Mouse (Mus musculus) monocyte, adult 5-6 weeks (primary cell): ENCODE data around the gene Ankrd1. TPM values are rescaled to one million over a fixed set of nuclear protein-coding genes. Genes with fewer than 3 reads are reported as not detected.

ENCODE experiments used
- ATAC-seq: fragments of 153-309, 156-312 bp; replicated peaks from 2 replicates; pipeline ENCODE4 v1.8.0; 2017; ENCODE audit warnings: mild to moderate bottlenecking; ENCODE audit not compliant: low TSS enrichment, insufficient number of reproducible peaks, severe bottlenecking, poor library complexity, low FRiP score
- total RNA-seq: library from RNA; stranded (forward); fragments of 200-1000, 200-491, 200-594 nt; gene quantifications from 3 replicates; pipeline ENCODE4 v1.2.3, GENCODE M21; 2017

Gene Ankrd1
- total RNA-seq = not detected in 3 replicates

- ATAC-seq = no peak
These were observed at the start of gene Ankrd1 for GRCm38 (mm10) chr19:36119783-36120471. Gene Ankrd1, minus strand, starts transcription at chr19:36120099.

GRCm38 (mm10) chr19:36169101-36169500 is 49.2 kb upstream of the Ankrd1 start:
- no peak for ATAC-seq

DNA sequence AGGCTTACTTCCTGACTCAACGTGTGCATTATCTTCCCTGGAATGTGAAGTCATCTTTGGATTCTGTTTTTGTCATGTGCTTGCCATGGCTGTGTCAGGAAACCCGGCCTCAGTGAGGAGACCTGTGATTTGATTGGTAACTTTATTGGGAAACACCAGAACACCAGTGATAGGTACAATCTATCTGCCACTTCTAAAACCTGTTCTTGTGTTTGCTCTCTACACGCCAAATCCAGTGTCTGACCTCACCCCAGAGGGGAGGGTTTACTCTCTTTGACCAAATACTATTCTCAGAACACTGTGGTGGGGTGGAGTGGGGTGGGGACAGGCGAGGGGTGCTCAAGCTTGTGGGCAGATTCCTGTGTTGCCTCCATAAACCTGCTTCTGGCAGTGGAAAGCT is 48.2 kb upstream of the Ankrd1 start:
- no peak for ATAC-seq

- no peak for ATAC-seq
These were observed 47.5 kb upstream of the Ankrd1 start for GRCm38 (mm10) chr19:36167291-36167896.

GRCm38 (mm10) chr19:36166401-36167160 is 46.7 kb upstream of the Ankrd1 start:
- ATAC-seq = no peak

DNA sequence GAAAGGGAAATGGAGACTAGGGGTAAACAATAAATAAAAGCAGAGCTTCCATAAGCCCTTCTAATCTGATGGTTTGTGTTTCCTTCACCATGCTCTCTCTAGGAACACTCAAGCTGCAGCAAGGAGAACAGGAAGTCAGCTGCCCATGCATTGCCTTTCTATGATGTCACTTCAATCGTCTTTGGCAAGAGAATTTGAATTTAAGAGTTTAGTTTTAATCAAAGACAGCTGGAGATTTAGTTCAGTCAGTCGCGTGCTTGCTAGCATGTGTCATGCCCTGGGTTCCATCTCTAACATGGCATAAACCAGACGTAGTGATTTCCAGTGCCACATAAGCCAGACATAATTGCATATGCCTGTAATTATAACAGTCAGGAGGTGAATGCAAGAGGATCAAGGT is 45.5 kb upstream of the Ankrd1 start:
- ATAC-seq = no peak

DNA sequence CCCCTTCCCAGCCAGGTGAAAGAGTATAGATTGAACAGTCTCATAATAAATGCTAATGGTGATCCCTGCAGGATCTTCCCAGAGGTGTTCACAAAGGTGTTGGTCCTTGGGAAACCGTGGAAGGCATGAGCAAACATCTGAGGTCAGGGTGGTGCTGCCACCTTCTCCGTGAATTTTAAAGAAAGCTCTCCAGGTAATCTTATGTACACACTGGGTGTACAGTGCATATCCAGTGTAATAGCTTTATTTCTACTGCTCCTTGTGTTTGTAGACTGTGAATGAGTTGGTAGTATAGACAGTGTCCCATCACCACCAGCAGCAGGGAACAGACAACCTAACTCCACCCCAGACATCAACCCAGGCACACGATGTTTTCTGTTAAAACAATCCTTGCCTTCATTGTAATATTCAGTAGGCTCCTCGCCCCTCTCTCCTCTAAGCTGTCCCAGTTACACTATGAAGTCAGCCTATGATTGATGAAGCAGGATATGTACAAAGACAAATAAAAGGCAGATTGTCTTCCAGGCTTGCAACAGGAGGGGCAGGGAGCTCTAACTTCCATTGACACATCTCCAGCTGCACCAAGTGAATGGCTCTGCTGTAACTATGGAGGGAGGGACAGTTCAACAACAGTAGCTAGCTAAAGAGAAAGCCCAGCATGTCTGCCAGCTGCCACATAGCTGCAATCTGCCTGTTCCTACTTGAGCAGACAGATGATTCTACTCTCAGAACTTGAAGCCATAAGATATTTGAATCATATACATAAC is 30.5 kb upstream of the Ankrd1 start:
- ATAC-seq = no peak

DNA sequence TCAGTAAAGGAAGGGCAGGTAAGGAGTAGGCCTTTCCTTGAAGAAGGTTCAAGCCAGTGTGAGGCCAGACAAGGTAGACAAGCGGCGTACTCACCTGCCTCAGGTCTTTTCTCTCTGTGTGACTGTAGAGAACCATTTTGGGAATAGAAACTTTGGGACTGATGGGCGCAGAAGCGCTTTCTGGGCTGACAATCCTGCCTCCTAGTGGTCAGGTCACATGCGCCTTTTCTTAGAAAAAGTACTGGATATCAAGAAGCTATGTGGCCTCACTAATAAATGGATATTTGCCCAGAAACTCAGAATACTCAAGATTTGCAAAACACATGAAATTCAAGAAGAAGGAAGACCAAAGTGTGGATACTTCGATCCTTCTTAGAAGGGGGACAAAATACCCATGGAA is 28.7 kb upstream of the Ankrd1 start:
- no peak for ATAC-seq

DNA sequence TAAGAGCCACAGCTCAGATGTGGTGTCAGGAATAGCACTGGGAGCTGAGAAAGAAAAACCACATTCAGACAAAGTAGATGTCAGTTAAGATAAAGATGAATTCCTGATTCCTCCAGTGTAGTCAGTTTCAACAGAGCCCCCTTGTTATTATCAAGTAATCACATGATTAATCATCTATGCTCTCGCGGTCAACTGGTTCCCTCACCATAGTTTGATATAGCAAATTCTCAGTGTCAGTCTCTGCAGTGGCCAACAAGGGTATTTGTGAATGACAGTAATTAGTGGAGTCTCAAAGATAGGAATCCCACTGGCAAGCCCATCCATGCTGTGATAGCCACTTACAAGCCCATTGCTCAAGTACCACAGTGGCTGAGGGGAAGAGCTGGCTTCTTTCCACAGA is 23.7 kb upstream of the Ankrd1 start:
- no peak for ATAC-seq

GRCm38 (mm10) chr19:36133731-36134130 is 13.8 kb upstream of the Ankrd1 start:
- ATAC-seq = no peak

GRCm38 (mm10) chr19:36133064-36133463 is 13.2 kb upstream of the Ankrd1 start:
- ATAC-seq = no peak

DNA sequence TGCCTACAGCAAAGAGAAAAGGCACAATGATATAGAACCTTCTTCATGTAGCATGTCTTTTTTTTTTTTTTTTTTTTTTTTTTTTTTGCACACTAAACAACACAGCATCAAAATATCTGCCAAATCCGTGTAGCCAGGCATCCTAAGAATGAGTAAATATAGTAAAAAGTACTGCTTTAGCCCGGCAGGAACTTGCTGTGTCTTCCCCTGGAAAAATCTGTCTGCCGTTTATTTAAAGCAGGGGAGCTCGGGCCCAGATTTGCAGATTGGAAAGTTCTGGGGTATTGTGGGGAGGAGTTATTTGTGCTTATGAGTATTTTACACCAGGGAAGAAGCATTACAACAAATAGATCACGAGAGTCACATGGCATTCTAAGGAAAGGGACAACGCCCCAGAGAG is 12.1 kb upstream of the Ankrd1 start:
- no peak for ATAC-seq

DNA sequence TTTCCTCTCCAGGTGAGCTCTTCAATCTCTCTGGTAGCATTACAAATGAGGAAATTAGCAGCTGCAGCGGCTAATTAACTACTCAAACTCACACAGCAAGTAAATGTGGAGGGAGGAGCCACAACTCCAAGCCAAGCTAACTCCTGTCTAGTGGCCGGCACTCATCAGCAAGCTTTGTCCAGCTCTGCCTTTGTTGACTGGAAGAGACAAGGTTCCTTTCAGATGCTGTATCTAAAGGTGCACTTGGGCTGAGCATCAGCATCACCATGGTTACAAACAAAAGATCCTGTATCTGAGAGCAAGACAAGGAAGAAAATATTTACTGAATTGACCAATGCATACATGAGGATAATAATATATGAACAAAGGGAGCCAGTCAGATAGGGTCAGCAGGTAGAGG is 10.3 kb upstream of the Ankrd1 start:
- no peak for ATAC-seq

- no peak for ATAC-seq
These were observed 9.7 kb upstream of the Ankrd1 start for GRCm38 (mm10) chr19:36129643-36130042.

DNA sequence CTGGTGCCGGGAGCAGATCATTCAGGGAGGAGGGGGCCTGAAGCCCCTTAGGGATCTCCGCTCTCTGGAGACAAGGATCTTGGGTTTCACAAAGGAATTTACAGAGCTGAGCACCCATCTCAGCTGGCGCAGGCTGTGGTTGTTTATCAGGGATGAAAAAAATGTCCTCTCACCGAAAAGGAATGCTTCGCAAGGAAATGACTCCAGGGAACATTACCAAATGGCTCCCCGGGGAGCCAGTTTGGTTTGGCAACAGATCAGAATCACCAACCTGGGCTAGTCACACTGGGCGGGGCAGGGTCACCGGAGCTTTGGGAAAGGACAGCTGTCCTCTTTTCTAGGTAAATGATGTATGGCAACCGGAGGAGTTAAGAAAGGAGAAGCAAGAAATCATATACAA is 9.3 kb upstream of the Ankrd1 start:
- ATAC-seq = no peak

GRCm38 (mm10) chr19:36128440-36128839 is 8.5 kb upstream of the Ankrd1 start:
- ATAC-seq = no peak

DNA sequence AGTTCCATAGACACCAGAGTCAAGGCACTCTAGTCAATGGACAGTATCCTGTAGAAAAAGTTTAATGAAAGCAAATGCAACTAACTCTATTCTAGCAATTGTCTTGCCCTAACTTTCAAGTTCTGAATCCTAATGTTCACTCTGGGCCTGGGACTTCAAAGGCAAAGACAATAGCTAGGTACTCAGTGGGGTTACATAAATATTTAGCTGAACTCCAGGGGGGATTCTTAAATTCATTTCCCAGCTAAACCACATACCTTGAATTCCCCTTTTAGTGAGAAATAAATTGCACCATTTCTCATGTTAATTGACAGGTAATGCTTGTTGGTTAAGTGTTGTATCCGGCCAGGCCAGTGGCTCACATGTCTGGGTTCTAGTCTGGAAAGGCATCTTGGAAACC is 4.3 kb upstream of the Ankrd1 start:
- no peak for ATAC-seq

DNA sequence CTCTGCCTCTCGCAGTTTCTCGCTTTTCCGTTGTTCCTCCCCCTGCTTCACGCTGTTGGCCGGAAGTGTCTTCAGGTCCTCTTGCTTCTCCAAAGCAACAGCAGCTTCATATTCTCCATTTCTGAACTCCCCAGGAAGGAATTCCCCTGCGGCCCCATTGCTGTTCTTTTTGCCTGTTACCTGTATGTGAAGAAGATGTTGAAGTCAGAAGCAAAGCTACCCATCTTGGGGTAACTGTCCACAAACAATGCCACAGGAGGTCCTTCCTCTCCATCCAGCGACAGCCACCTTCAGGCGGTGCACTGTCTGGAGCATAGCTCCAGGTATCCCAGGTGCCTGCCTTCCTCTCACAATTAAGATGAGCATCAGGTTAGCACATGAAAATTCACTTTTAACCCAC is 680 bp downstream of the Ankrd1 start:
- ATAC-seq = no peak

DNA sequence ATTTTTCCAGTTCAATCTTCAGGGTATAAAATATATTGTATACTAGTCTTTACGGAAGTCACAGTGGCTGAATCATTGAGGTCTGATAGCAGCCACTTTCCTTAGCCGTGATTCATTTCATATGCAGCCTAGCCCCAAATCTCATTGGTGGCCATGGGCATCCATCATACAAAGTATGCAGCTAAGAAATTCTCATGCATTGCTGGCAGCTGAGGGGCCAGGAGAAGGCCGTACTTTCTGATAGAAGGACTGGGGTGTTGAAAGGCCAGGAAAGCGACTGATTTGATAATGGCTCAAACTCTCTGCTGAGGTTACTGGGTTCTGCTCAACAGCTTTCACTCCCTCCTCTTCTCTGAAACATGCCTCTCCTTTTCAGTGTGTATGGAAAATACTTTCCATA is 3.7 kb downstream of the Ankrd1 start:
- ATAC-seq = no peak
